Mouse (Mus musculus) retina, embryonic 14.5 days (tissue): ENCODE measurements at regions not wholly inside any gene's neighbourhood (a gene's known extent, or its start where the extent isn't known, plus 50 kb on each side); places are given as distances from the start of the nearest gene placed in this dataset.
"Not testable (repeated sequence)": the region's sequence is repeated elsewhere in the genome, so short reads cannot be mapped to it uniquely, and the experiment has no call there.

ENCODE experiments used
- DNase-seq: peaks from one replicate; pipeline ENCODE4 v3.0.0-alpha.2; 2015; ENCODE audit warnings: low spot score

DNA sequence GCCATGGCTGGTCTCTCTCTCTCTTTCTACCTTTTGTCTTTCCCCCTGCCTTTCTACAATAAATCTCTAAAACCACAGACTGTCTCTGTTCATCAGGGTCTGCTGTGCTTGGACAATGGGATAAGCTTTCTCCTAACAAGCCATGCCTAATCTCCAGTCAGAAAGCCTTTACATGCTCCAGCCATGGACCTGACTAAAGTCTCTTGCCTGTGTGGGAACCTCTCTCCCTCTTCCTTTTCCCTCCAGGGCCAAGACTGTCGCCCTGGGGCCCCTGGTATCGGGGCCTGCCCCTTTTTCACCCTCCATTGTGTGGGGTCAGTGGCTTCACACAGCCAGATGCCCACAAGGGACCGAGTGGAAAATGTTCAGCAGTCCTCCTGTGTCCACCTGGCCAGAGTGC is 1151.3 kb upstream of the Prmt6 start:
- no peak for DNase-seq

DNA sequence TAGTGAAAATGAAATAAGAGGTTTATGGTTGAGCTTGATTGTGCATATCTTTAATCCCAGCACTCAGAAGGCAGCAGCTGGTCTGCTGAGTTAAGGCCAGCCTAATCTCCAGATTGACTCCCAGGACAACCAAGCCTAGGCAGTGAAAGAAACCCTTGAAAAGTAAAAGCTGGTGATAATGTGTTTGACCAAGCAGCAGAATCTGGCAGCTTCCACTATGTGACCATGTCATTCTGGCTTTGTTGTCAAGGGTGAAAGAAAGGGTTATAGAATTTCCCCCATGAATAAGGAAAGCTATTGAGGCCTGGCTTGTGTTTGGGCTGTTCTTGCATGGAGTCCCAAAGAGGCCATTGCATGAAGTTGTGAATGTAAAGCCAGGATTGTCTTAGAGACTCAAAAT is 1142.3 kb upstream of the Prmt6 start:
- peak; percentile 3 for DNase-seq

DNA sequence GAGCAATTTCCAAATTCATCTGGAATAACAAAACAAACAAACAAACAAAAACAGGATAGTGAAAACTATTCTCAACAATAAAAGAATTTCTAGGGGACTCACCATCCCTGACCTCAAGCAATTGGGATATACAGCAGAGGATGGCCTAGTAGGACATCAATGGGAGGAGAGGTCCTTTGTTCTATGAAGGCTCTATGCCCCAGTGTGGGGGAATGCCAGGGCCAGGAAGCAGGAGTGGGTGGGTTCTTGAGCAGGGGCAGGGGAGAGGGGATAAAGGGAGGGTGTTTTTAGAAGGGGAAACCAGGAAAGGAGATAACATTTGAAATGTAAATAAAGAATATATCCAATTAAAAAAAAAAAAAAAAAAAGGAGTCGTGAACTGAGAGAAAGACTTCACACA is 1141.9 kb upstream of the Prmt6 start:
- not testable (repeated sequence) for DNase-seq

DNA sequence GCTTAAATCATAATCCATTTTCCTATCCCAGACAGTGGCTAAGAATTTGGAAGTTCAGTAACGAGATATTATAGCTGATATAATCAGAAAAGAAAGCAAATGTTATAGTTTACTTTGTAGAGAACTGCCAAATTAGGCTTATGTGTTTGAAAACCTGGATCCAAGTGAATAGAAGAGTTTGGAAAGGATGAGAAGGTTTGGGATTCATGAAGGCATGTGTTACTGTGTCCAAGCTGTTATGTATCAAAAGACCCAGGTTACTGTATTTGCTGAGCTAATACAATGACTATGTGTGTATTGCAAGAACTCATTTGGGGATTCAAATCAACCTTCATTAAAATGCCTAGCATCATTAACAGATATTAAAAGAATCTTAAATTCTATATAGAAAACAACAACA is 1135.9 kb upstream of the Prmt6 start:
- no peak for DNase-seq

DNA sequence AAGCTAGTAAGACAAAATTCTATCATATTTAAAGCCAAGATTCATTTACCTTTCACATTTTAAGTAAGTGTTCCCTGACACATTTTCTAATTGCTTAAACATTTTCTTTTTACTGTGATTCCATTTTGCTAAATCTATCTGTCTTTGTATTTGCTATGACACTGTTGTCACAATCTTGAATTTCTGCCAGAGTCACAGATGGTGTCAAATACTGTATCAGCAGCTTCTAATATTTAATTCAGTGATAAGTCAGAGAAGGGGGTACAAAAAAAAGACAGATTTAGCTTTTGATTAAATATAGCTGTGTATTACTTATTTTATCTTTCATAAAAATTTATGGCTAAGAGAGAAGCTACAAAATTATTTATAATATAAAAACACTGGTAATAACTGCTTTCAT is 1135.5 kb upstream of the Prmt6 start:
- no peak for DNase-seq

DNA sequence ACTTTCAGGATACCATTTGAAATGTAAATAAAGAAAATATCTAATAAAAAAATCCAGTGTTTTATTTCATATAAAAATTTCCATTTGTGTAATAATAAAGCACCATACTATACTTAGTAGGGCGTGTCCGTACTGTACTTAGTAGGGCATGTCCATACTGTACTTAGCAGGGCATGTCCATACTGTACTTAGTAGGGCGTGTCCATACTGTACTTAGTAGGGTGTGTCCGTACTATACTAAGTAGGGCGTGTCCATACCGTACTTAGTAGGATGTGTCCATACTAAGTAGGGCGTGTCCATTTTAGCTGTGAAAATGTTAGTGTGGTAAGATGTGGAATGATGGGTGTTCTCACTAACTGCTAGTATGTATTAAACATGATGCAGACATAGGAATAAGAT is 1134.8 kb upstream of the Prmt6 start:
- no peak for DNase-seq

DNA sequence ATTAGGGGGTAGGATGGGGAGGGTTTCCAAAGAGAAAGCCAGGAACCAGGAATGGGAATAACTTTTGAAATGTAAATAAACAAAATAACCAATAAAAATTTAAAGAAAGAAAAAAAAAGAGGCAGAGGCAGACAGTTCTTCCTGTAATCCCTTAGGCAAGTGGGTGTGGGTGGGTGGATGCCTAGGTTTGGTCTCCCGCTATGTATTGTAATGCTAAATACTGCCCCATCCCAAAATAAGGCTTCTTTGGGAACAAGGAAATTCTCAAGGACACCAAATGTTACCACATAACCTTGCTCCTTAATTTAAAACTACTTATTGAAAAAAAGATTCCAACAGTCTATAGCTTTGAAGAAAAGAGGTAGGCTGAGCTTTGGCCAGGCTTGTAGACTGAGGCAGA is 1120.5 kb upstream of the Prmt6 start:
- no peak for DNase-seq

DNA sequence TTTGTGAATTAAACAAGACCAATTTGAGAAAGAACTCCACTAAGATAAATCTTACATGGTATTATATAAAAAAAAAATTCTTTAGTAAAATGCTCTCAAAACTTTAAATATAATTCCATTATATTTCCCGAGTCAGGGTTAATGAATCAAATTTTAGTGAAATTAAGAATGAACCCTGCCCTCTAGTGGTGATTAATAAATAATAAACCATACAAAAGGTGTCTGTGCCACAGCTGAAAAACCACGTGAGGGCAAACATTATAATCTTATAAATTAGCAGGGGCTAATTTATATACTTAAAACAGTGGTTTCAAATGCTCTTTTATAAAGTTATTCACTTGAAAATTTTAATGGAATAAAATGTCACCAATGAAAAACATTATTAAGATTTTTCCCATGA is 1087.4 kb upstream of the Prmt6 start:
- peak; percentile 41 for DNase-seq

DNA sequence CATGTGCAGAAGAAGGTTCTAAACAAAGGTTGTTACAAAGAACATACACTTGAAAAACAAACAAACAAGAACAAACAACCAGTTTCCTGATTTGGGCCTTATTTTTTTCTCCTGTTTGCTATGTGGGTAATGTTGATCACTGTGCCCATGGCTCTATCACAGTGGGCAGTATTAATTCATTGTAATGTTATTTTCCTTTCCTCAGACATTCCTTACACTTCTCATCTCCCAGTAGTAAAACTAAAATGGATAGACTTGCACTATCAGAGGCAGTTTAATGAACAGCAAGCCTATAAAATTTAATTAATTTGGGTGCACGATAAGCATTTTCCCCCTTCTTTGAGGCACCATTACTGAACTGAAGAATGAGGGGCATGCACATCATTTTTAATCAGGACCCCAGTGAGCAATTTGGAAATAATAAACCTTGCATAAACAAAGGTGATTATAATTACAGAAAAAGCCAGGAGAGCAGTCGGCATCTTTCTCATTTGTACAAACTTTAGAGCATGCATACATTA is 1040.3 kb upstream of the Prmt6 start:
- no peak for DNase-seq

DNA sequence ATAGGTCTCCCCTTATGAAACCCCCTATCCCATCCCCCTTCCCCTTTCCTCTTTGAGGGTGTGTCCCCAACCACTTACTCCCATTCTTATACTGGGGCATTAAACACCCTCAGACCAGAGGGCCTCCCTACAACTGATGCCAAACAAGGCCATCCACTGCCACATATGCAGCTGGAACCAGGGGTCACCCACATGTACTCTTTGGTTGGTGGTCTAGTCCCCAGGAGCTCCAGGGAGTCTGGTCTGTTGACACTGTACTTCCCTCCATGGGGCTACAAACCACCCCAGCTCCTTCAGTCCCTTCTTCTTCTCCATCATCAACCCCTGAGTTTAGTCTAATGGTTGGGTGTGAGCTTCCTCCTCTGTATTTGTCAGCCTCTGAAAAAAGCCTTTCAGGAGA is 1030.8 kb upstream of the Prmt6 start:
- no peak for DNase-seq
